Mouse (Mus musculus) brain, embryonic 18.5 days (tissue): ENCODE results near the gene Gm17349.

Experiments used
- DNase-seq: peaks from one replicate; pipeline ENCODE4 v3.0.0-alpha.2; 2012; ENCODE audit warnings: low read depth, low spot score

Gm17349 gene

DNA sequence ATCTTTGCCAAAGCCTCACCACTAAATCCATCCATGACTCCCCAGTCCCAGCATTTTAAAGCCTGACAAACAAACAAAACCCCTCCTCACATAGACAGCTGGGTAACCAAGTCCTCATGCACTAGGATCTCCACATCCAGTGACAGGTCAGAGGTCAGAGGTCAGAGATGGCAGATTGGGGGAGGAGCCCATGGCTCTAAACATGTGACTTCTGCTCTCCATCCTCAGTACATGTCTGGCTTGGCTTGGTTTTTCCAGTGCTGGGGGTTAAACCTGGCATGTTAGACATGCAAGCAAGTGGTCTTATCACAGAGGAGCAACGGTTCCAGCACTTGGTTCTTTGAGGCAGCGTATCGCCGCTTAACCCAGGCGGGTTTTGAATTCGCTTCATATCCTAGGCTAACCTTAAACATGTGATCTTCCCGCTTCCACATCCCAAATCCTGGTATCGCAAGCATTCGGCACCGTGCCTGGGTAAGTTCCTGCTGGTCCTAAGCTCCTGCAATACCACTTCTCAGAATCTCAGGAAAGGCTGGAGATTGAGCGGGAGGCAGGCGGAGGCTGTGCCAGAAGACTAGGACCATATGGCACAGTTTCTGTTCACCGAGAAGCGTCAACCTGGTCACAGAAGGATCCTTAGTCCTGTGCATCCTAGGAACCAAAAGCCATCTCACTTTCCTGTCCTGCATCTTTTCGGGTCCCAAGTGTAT, 44.0 kb downstream of the Gm17349 start:
- DNase-seq = no peak

DNA sequence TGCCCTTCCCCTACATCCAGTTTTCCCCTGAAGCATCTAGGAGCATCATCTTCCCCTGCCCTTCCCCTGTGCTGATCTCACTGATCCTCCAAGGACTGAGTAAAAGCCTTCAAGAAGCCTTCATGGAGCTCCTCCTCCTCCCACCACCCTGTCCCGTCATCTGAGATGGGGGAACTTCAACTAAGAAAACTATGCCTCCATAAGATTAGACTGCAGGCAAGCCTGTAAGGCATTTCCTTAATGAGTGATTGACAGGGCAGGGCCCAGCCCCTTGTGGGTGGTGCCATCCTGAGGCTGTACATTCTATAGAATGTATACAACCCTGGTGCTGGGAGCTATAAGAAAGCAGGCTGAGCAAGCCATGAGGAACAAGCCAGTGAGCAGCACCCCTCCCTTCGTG, 46.9 kb downstream of the Gm17349 start:
- DNase-seq = no peak

DNA sequence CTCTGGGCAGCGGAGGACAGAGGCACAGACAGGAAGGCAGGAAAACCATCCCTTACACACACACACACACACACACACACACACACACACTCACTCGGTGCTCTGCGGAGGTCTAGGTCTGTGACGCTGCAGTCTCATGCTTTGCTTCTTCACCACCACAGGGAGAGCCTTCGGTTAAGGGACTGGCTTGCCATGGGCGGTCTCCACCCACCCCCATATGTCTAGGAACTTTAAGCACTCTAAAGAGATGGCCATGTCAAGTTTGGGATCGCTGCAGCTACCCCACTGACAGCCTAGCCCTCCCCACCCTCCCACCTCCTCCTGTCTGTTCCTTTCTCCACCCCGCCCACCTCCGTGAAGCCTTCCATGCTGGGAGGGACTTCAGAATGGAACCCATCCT, 49.3 kb downstream of the Gm17349 start:
- no peak for DNase-seq

DNA sequence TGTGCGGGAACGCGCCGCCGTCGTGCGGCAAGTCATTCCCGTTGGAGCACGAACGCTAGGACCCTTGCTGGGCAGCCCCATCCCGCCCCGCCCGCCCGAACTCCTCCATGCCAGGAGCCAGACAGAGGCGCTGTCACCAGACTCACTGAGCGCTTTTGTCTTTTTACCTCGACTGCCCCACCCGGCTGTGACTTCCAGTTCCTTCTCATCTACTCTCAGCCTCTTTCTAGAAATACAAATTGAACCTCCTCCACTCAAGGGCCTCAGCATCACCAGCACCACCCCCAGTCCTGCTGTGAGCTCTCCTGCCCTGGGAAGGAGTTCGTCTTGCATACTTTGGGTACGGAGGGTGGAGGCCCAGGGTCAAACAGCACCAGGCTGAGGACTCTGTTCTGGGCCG, 51.4 kb downstream of the Gm17349 start:
- DNase-seq = no peak

DNA sequence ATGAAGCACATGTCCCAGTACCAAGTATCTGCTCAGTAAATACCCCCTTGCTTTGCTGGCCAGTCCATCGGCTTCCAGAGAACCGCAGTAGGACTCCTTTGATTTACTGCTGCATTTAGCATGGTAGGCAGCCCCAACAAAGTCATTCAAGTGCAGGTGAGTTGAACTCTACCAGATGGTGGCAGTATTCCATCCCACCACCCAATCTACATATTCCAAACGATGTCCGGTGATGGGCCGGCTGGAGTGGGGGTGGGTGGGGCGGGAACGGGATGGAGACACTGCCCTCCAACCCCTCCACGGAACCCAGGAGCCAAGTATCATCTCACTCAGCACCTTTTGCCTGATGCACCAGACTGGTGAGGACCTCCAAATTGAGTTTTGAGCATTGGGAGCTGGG, 52.0 kb downstream of the Gm17349 start:
- no peak for DNase-seq
